Mouse (Mus musculus) heart, postnatal 10 days (tissue): ENCODE measurements at regions not wholly inside any gene's neighbourhood (a gene's known extent, or its start where the extent isn't known, plus 50 kb on each side); places are given as distances from the start of the nearest gene placed in this dataset.

Experiments used
- DNase-seq, 2 experiments: peaks; one replicate each; pipeline ENCODE4 v3.0.0; 2021
- intact Hi-C: fragments of 180-260 bp; cut with DNase I; formaldehyde crosslinking; loops from one replicate; pipeline ENCODE4 v1.15.1; 2025

DNA sequence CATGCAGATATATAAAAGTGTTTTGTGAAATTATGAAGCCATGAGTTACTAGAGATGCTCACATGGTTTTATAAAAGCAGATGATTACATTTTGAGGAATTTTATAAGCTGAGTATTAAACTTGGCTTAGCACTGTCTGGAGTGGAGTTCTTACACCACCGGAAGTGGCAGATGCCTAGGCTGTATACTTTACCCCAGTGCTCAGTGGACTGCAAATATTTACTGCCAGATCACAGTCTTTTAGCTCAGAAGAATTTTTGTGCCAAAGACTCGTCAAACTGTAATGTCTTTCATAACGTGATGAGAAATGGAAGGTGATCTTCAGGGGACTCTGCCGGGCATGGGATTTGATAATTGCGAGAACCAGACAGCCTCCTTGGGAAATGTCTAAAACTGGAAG, 136.1 kb upstream of the 9330182O14Rik start:
- DNase-seq = no peak
- intact Hi-C loops = no loop called here

DNA sequence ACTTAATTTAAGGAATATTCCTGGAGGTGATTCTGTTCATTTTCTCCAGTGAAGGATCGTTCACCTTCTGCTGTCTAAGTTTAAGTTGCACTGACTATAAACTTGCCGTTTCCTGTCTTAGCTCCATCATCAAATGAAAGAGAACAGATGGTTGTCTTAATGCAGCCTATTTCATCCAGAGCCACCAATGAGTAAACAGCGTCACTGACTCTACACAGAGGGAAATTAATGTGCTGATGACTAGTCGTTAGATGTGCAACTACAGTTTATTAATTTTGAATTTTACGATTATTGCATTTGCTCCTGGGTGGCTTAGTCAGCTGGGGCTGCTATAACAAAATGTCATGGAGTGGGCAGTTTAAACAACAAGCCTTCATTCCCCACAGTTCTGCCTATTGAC, 134.1 kb upstream of the 9330182O14Rik start:
- intact Hi-C loops = no loop called here

DNA sequence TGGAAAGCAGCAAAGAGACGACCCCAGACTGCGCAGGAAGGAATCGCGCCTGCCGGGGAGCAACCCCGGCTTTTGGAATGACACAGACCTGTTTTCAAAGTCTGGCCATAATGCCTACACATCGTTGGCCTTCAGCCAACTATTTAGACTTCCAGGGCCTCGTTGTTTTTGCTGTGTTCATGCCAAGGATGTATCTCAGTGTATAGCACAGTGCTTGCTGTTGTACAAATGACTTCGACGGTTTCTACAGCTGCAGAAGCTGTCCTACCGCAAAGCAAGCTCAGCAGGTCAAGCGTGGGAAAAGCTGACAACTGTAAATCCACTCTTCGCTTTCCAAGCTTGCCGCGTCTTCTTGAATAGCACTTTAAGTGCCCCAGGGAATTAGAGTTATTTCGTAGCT, 129.1 kb upstream of the 9330182O14Rik start:
- DNase-seq = no peak
- intact Hi-C loops = no loop called here

More for the DNA sequence above, 134.1 kb upstream of the 9330182O14Rik start:
- DNase-seq = no peak

DNA sequence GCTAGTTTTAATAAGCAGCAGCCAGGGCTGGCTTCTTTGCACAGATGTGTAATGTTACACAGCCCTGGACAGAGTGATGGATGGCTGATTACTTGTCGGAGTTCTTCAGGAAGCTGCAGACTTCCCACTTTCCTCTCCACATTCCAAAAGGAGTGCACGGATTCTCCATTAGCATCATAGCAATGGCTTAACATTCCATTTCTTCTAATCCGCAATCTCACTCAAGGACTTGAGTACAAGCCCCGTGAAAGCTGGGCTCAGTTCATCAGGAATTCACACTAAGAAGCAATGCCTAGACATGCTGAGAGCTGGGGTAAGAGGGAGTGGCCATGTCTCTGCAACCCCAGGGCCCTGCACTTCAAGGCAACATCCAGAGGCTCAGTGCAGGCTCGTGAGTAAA, 126.3 kb upstream of the 9330182O14Rik start:
- intact Hi-C loops = no loop called here
- no peak for DNase-seq

DNA sequence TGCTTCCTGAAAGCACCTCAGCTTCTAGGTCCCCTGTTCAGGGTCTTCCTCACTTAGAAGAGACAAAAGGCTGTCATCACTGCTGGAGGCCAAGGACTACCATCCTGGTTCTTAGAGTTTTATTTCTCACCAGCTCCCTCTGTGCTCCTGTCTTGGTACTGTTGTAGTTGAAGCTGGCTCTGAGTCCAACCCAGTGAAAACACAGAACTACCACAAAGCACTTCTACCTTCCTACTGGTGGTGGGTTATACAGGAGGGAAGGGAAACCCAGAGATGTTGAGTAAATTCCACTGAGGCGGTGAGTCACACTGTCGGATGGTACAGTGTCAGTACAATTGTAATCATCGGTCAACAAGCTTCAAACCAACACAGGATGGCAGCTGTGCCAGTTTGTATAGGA, 120.3 kb upstream of the 9330182O14Rik start:
- intact Hi-C loops = no loop called here
- DNase-seq = no peak

DNA sequence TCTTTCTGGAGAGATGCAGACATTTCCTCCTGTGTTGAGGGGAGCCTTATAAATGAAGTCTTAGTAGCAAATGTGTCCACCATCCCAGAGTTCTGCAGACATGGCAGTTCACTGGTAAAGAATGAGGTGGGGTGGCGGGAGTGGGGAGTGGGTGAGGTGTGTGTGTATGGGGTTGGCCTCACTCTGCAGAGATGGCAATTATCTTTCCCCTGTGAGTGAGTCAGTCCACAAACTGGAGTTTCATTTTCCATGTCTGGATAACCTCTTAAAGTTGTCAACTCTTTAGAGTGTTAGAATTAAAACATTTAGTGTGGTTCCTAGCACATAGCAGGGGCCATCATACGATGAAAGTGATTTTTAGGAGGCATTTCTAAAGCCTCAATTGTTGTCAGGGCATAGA, 117.1 kb upstream of the 9330182O14Rik start:
- no peak for DNase-seq
- intact Hi-C loops = no loop called here

DNA sequence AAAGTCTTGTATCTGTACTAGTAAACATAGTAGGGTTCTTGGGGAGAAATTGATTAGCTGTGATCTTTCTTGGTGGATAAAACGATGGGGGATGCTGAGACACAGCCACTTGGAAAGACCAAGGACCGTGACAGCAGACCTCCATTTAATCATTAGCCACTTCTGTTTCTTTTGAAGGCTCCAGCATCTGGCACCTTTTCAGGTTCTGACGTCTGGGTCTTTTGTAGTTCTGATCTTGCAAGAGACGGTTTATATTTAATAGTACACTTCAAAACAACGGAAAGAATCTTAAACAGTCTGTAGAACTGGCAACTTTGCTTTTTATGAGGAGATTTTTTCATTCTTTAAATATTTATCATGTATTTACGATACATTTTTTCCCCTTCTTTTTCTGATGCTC, 116.6 kb upstream of the 9330182O14Rik start:
- intact Hi-C loops = no loop called here
- DNase-seq = no peak

DNA sequence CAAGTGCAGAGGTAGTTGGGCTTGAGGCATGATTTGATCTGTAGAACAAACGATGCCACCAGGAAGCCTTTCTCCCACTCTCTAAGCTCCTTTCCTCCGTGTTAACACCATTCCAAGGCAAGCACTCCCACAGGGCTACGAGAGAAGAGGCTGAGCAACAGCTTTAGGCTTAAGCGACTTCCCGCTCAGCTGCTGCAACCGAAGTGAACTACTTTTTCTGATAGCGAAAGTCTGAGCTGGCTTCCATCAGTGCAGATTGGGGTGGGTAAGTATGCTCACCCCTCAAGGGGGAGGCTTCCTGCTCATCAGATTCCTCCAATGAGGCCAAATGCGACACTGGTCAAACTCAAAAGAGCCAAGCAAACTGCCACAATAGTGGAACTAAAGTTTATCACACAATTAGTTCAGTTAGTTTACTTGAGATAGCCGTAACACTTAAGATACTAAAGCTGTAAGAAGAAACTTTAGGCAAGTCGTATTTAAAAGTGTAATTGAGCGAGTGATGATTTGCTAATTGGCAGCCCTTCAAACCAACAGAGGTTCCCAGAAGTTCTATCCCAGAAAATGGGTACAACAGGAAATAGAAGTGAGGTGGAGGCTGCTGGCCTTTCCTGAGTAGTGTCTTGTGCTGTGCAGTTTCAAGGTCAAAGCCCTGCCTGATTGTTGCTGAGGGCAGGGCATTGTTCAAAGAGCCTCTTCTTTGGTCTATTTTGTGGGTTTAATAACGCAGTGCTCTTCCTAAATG, 115.9 kb upstream of the 9330182O14Rik start:
- DNase-seq = peak in 1 of 2 experiments; percentile 9
- intact Hi-C loops = no loop called here

DNA sequence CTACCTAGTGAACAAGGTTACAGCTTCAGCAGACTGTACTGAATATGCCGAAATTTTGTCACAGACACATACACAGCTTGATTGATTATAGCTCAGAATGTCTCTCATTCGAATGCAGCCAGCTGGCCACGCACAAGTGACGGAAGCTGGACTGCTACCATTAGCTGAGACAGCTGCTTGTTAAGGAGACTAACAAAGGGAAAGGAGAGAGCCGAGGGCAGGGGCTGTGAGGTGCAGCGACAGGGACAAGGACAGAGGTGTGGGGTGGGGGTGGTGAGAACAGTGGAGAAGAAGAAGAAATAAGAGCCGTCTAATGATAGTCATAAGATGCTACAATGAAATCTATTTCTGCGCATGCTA, 115.4 kb upstream of the 9330182O14Rik start:
- DNase-seq = no peak
- intact Hi-C loops = no loop called here

DNA sequence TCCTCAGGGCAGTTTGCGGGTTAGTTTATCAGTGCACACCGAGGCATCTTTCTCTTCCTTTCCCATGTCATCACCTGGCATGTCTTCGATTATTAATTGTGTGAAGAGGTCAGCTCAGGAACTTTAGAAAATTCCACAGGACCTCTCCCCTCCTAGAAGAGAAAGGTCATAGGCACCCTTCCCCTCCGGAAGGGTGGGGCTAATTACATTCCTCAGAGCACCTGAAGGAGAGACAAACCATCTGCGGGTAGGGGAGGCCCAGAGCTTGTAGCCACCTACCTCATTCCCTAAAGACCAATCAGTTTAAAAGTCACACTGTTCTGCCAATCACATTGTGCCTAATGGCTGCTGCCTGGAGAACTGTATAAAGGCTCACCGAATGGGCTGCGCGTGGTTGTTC, 114.9 kb upstream of the 9330182O14Rik start:
- intact Hi-C loops = no loop called here
- no peak for DNase-seq

DNA sequence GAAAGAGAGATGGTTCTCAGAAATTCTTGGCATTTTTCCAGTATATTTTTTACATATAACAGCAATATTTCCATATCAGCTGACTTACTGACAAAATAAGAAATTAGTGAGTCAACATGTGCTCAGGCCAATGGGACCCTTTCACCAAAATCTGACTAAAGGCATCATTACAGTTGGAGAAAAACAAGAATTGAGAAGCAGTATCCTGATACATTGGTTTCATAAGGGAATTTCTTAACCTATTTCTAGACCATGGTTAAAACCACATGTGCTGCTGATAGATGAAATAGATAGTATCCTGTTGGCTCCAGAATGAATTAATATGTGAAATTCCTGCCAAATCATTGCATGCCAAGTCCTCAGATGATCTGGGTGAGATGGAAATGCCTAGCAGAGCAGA, 114.1 kb upstream of the 9330182O14Rik start:
- DNase-seq = no peak
- intact Hi-C loops = no loop called here

DNA sequence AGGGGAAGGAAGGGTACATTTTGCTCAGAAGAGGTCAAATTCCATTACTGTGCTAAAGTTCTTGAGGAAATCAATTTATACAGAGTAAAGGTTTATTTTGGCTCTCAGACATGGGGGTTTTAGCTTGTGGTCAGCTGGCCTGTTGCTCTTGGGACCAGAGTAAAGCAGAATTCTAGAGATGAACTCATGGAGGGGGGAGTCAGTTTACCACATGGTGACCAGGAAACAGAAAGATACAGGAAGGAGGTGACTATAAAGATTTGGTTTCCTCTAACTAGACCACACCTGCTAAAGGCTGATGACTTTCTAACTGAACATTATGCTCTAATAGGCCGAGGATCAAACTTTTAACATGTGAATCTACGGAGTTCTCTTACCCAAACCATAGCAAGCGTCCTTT, 113.5 kb upstream of the 9330182O14Rik start:
- intact Hi-C loops = no loop called here
- DNase-seq = no peak

DNA sequence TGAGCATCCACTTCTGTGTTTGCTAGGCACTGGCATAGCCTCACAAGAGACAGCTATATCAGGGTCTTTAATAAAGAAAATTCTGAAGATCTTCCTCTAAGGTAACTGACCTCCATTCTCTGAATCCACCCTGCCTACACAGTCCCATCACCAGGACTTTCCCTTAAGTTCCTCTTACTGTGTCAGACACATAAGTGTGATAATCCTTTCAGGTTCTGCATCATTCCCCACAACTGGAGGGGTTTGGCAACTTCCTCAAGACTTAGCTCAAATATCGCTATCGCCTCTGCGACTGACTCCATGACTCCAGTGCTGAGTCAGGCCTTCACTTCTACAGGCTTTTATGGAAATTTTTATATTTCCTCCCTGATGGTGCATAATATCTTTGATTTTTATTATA, 111.0 kb upstream of the 9330182O14Rik start:
- intact Hi-C loops = no loop called here
- DNase-seq = no peak

DNA sequence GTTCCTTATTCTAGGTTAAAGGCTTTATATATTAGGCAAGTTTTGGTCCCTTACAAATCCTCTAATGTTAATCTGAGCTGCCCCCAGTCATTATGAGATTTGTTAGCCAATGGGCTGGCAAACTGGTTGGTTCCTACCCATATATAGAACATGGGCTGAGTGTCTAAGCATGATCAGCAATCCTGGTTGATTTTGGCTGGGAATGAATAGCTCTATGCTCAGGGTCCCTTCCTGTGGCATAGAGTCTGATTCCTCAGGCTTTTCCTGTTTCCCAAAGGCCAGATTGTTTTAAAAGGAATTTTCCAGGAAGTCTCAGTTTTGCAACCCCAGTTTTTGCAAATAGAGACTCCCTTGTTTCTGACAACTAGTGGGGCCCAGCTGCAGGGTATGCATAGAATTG, 102.1 kb upstream of the 9330182O14Rik start:
- intact Hi-C loops = no loop called here
- DNase-seq = no peak

DNA sequence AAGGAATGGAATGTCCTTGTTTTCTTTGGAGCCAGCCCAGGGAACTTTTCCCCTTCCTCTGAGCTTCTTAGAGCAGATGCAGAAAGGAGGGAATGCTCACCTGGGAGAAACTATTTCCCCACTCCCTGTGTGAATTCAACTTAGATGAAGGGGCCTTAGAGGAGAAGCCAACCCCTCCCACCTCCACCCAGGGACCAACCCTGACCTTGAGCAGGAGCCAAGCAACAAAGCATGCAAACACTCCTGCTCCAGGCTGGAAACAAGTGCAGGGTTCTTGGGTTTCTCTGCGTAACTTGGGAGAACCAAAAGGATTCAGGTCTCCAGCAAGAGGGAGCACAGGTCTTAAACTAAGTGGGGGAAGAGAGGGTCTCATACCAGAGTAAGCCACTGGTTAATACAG, 98.0 kb upstream of the 9330182O14Rik start:
- DNase-seq = no peak
- intact Hi-C loops = no loop called here

DNA sequence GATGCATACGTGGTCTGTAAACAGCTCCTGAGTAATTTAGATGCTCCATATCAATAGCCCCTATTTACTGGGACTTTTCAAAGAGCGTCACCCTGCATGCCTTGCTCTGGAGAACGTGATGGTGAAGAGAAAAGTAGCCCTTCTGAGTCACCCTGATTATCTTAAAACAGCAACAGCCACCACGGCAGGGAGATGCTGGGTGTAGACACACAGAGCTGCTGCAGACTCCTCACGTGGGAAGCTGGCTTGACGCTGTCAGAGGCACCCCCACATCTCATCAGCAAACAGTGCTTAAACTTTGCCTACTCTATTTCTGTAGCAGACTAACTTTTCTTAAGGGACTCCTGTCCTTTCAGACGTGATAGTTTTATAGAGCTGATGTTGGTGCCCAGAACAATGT, 96.9 kb upstream of the 9330182O14Rik start:
- DNase-seq = no peak
- intact Hi-C loops = no loop called here

DNA sequence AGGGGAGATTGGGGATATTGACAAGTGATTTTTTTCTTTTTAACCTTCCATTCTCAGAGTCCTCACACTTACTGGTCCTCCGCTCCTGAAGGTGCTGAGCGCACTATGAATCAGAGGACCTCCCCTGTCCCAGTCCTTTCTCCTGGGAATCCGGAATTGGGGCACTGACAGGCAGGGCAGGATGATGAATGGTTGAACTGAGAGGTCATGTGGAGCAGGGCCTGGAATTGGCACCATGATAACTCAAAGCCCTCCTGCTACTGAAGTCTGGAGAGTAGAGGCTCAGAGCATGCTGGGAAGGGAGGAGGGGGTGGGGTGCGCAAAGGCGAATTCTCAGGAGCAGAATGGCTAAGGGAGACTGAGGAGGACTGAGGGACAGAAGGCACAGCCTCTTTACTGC, 87.9 kb upstream of the 9330182O14Rik start:
- no peak for DNase-seq
- intact Hi-C loops = no loop called here

DNA sequence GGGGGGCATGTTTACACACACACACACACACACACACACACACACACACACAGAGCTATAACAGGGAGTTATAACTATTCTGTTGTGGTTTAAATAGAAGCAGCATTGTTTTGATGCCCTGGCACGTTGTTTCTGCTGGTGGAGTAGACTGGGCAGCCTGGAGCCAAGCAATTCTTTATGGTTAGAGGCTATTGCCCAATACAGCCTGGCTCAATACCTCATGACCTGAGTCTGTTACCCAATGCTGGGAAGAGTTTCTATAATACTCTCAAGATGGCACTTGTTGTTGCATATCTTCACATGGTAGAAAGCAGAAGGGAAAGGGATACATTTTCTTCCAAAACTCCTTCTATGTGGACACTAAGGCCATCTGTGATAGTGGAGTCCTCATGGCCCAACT, 87.1 kb upstream of the 9330182O14Rik start:
- DNase-seq = no peak
- intact Hi-C loops = no loop called here

DNA sequence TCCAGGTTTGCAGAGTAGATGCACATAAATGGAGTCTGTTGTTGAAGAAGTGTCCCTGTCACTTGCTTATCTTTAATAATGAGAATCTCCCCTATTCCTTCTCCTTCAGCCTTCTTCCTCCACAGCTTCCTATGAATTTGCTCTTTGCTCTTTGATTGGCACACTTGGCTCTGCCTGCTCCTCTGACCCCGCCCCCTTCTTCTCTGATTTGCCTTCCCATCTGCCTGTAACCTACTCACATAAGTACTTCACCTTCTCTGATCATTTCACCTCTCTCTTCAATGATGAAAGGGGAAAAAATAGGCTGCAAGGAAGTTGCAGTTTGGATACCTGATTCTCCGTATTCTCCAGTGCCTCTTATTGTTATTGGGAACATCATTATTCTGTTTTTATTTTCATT, 66.1 kb upstream of the 9330182O14Rik start:
- intact Hi-C loops = no loop called here

DNA sequence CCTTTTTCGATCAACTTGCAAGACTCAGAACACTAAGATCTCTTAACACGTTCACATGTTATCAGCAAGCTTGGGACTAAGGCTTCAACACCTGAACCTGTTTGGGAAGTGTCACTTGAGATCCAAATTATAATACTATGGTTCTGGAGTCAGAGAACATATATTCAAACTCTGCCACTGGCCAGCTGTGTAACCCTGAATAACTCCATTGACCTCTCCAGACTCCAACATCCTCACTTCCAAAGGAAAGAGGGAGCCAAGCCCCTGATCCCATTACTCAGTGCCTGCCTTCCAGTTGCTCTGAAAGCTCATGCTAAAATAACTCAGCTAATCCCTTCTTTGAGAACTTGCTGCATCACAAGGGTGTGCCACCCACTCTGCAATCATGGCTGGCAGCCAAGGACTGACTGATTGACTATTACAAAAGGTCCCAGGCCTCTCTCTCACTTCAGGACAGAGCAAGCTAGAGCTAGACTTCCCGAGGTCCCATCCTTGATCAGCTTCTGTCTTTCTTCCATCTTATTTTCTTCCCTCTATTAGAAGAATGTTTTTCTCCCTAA, 58.8 kb upstream of the 9330182O14Rik start:
- peak; percentile 11 to 21 for DNase-seq
- intact Hi-C loops = no loop called here

More for the DNA sequence above, 66.1 kb upstream of the 9330182O14Rik start:
- no peak for DNase-seq

DNA sequence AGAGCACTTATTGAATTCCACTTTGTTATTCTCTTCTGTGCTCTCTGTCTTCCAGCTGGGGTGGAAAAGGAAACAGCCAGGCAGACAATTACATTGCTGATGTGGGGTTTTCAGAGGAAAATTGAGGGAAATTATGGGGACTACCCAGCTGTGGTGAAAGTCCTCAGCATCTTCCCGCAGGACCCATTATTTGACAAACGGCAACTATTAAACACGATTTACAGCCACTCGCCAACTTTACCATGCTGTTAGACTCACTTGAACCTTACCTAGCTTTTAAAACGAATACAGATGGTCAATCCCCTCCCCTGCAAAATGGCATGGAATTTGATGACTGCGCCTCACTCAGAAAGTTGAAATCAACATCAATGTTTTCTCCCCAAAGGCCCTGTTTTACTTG, 54.3 kb upstream of the 9330182O14Rik start:
- intact Hi-C loops = no loop called here
- no peak for DNase-seq
